Mouse (Mus musculus) right cerebral cortex, postnatal 10 days (tissue): ENCODE measurements at regions not wholly inside any gene's neighbourhood (a gene's known extent, or its start where the extent isn't known, plus 50 kb on each side); places are given as distances from the start of the nearest gene placed in this dataset.
A peak's percentile ranks its signal among the peaks of the same experiment; 100 is the strongest.

ENCODE experiments used
- DNase-seq, 2 experiments: peaks; one replicate each; pipeline ENCODE4 v3.0.0; 2021; ENCODE audit warnings: low spot score in 2 of 2

GRCm38 (mm10) chr1:185151130-185151799 lies 52.7 kb upstream of the Rab3gap2 start:
- DNase-seq, result no peak

- DNase-seq, result peak; percentile 55 to 80
These were observed 53.3 kb upstream of the Rab3gap2 start for GRCm38 (mm10) chr1:185150431-185151129.

- DNase-seq, result no peak
These were observed 59.1 kb upstream of the Rab3gap2 start for GRCm38 (mm10) chr1:185144791-185145190.

- no peak for DNase-seq
These were observed 59.9 kb upstream of the Rab3gap2 start for GRCm38 (mm10) chr1:185144006-185144405.

- no peak for DNase-seq
These were observed 63.6 kb upstream of the Rab3gap2 start for GRCm38 (mm10) chr1:185140317-185140716.

GRCm38 (mm10) chr1:185128209-185128608 lies 75.7 kb upstream of the Rab3gap2 start:
- no peak for DNase-seq

GRCm38 (mm10) chr1:185125737-185126286 lies 78.1 kb upstream of the Rab3gap2 start:
- no peak for DNase-seq

GRCm38 (mm10) chr1:185121552-185121951 lies 82.4 kb upstream of the Rab3gap2 start:
- no peak for DNase-seq

- DNase-seq, result no peak
These were observed 83.5 kb upstream of the Rab3gap2 start for GRCm38 (mm10) chr1:185120416-185120815.

- no peak for DNase-seq
These were observed 86.2 kb upstream of the Rab3gap2 start for GRCm38 (mm10) chr1:185117711-185118110.

- DNase-seq, result no peak
These were observed 90.2 kb upstream of the Rab3gap2 start for GRCm38 (mm10) chr1:185113687-185114086.

- no peak for DNase-seq
These were observed 91.9 kb upstream of the Rab3gap2 start for GRCm38 (mm10) chr1:185112017-185112399.

GRCm38 (mm10) chr1:185111347-185112016 lies 92.4 kb upstream of the Rab3gap2 start:
- peak; percentile 72 to 75 for DNase-seq

- no peak for DNase-seq
These were observed 98.7 kb upstream of the Rab3gap2 start for GRCm38 (mm10) chr1:185104945-185105884.

- no peak for DNase-seq
These were observed 100.1 kb upstream of the Rab3gap2 start for GRCm38 (mm10) chr1:185103803-185104202.

GRCm38 (mm10) chr1:185098975-185099958 lies 99.9 kb upstream of the Mark1 start:
- no peak for DNase-seq

- no peak for DNase-seq
These were observed 99.0 kb upstream of the Mark1 start for GRCm38 (mm10) chr1:185098195-185098974.

- no peak for DNase-seq
These were observed 97.4 kb upstream of the Mark1 start for GRCm38 (mm10) chr1:185096741-185097140.

GRCm38 (mm10) chr1:185092757-185093156 lies 93.4 kb upstream of the Mark1 start:
- no peak for DNase-seq
